Mouse (Mus musculus) erythroblast, embryonic 14.5 days (primary cell): ENCODE results near the gene Gck.

Source experiments
- GATA1 ChIP-seq: IDR thresholded peaks from 2 replicates; pipeline ENCODE4 v1.6.1; 2012; ENCODE audit warnings: low read length, inconsistent platforms, mixed read lengths
- TAL1 ChIP-seq: IDR thresholded peaks from 3 replicates; pipeline ENCODE4 v1.6.1; 2012; ENCODE audit warnings: low read length, inconsistent platforms, mixed read lengths

DNA sequence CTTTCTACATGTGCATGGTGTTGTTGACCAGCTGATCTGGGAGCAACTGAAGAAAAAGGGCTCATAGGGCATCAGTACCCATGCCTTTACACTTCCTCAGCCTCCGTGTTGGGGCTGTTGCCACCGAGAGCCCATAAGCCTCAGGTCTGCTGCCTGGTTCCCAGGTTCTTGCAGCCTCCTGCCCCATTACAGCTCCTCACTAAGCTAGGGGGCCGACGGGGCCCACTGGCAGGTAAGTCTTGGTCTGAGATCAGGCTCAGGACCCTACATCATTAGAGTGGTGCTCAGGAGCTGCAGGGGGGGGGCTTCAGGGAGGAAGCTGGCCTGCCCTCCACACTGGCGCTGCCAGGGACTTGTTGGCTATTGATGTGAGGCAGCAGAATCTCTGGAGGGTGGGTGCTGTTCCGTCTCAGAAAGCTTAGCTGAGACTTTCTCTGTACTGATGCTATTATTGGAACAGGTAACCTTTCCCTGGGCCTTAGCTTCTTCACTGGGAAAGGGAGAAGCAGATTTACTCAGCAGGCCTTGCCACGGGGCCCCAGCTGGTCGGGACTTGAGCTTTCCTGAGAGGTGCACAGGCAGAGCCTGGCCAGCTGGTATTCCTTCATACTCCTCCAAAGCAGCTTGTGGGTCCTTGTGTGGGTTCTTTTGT, 93.3 kb downstream of the Gck start:
- TF ChIP-seq TAL1 (no peak), GATA1 (no peak)
